Mouse (Mus musculus) lung, embryonic 14.5 days (tissue): ENCODE measurements around the gene Celf2. TPM values are rescaled to one million over a fixed set of nuclear protein-coding genes. Genes with fewer than 3 reads are reported as not detected.

Experiments used
- ATAC-seq: fragments of 200-750 bp; cut with Nextera tagmentation; 2 replicates; pipeline ENCODE4 v1.8.0; 2017; ENCODE audit warnings: mild to moderate bottlenecking, moderate TSS enrichment, moderate library complexity; ENCODE audit not compliant: insufficient read depth
- DNase-seq: peaks from one replicate; pipeline ENCODE4 v3.0.0-alpha.2; 2015
- H3K27ac ChIP-seq: fragments of 300-500 bp; sonication (generic); 2 replicates; pipeline ENCODE4 v1.5.1; 2014; ENCODE audit warnings: low read depth, mild to moderate bottlenecking, moderate library complexity
- H3K27me3 ChIP-seq: fragments of 300-500 bp; sonication (generic); 2 replicates; pipeline ENCODE4 v1.6.1; 2014; ENCODE audit warnings: low read length, control low read depth; ENCODE audit not compliant: insufficient read depth
- H3K36me3 ChIP-seq: fragments of 300-500 bp; sonication (generic); 2 replicates; pipeline ENCODE4 v1.6.1; 2014; ENCODE audit warnings: control low read depth; ENCODE audit not compliant: insufficient read depth
- H3K4me1 ChIP-seq: fragments of 300-500 bp; sonication (generic); 2 replicates; pipeline ENCODE4 v1.6.1; 2014; ENCODE audit warnings: antibody characterized with exemption, control low read depth; ENCODE audit not compliant: insufficient read depth
- H3K4me2 ChIP-seq: fragments of 300-500 bp; sonication (generic); 2 replicates; pipeline ENCODE4 v1.6.1; 2014; ENCODE audit warnings: mild to moderate bottlenecking
- H3K4me3 ChIP-seq: fragments of 300-500 bp; sonication (generic); 2 replicates; pipeline ENCODE4 v1.5.1; 2014; ENCODE audit warnings: low read depth, low read length
- H3K9ac ChIP-seq: fragments of 300-500 bp; sonication (generic); 2 replicates; pipeline ENCODE4 v1.6.1; 2014
- H3K9me3 ChIP-seq: fragments of 300-500 bp; sonication (generic); 2 replicates; pipeline ENCODE4 v1.6.1; 2016; ENCODE audit warnings: low read depth, low read length, control low read depth
- CTCF ChIP-seq: IDR thresholded peaks from 2 replicates; pipeline ENCODE4 v1.5.1; 2016; ENCODE audit warnings: antibody characterized with exemption, low read depth
- WGBS: fragments of 180-500 bp; shearing (Covaris S2); extraction: QIAGEN DNeasy Blood & Tissue Kit; methylation state at CpG from one replicate; pipeline ENCODE4 v1.1.7; 2014; 5-methylcytosine and 5-hydroxymethylcytosine counted together
- polyA plus RNA-seq: library from polyadenylated mRNA; unstranded; fragments of >200 nt; fragmentation: Nextera tagmentation; extraction: Ambion mirVana; gene quantifications from 2 replicates; pipeline ENCODE4 v1.2.1, GENCODE M21; 2014

The Celf2 gene
- polyA plus RNA-seq, 1 experiment from 2014 or later = 92.3 TPM

GRCm38 (mm10) chr2:6871281-6872130 lies 637.9 kb downstream of the Celf2 start:
- peak overlapping the region; percentile 72 for H3K4me3 ChIP-seq
- H3K27me3 ChIP-seq = no peaks in the 10 kb centered on the region; the same call in 1 of the 2 replicates
- no peaks in the 10 kb centered on the region for H3K36me3 ChIP-seq
- H3K27ac ChIP-seq = peak overlapping the region; percentile 81
- peak overlapping the region; percentile 75 for H3K9ac ChIP-seq
- ATAC-seq (peak; percentile 50), DNase-seq (peak; percentile 42)
- H3K4me1 ChIP-seq = no peaks in the 10 kb centered on the region
- 3% methylated on average over 40 of the region's 40 CpGs for WGBS
- no peak for TF ChIP-seq CTCF
- H3K4me2 ChIP-seq = peak overlapping the region; percentile 89
- no peaks in the 10 kb centered on the region for H3K9me3 ChIP-seq

- 53% methylated on average over 9 of the region's 9 CpGs for WGBS
- DNase-seq = peak; percentile 20
Measured at GRCm38 (mm10) chr2:6869956-6870710, 639.2 kb downstream of the Celf2 start.

DNA sequence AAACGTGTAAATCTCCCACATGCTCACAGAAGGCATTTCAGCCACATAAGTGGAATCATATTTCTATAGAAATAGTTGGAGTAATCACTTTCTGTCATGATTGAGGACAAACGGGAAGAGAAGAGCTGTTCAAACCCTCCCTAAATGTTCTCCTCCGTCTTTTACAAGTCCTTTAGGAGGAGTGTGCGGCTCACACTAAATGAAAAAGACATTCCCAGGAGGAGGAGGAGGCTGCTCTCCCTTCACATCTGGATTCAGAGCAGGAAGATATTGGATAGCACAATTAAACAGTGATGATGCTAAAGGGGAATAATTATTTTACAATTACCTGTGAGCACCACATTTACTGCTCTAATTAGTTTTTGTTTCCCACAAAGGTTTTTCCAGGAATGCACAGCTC lies 642.1 kb downstream of the Celf2 start:
- no peak overlapping the region for H3K9ac ChIP-seq
- no peaks in the 10 kb centered on the region for H3K4me1 ChIP-seq
- no peak overlapping the region for H3K4me3 ChIP-seq
- H3K4me2 ChIP-seq = no peak overlapping the region
- ATAC-seq = no peak
- no peak overlapping the region for H3K27ac ChIP-seq
- no peaks in the 10 kb centered on the region for H3K36me3 ChIP-seq
- DNase-seq = no peak
- H3K9me3 ChIP-seq = no peaks in the 10 kb centered on the region
- H3K27me3 ChIP-seq = no peaks in the 10 kb centered on the region
- WGBS = 35% methylated on average over 4 of the region's 4 CpGs
- no peak for TF ChIP-seq CTCF

More at GRCm38 (mm10) chr2:6869956-6870710, 639.2 kb downstream of the Celf2 start:
- Histone ChIP-seq H3K4me2 (no peak overlapping the region), H3K27me3 (no peaks in the 10 kb centered on the region; the same call in 1 of the 2 replicates), H3K4me3 (no peak overlapping the region), H3K27ac (no peak overlapping the region), H3K4me1 (no peaks in the 10 kb centered on the region), H3K36me3 (no peaks in the 10 kb centered on the region), H3K9me3 (no peaks in the 10 kb centered on the region), H3K9ac (no peak overlapping the region)
- TF ChIP-seq CTCF = no peak
- ATAC-seq = no peak

DNA sequence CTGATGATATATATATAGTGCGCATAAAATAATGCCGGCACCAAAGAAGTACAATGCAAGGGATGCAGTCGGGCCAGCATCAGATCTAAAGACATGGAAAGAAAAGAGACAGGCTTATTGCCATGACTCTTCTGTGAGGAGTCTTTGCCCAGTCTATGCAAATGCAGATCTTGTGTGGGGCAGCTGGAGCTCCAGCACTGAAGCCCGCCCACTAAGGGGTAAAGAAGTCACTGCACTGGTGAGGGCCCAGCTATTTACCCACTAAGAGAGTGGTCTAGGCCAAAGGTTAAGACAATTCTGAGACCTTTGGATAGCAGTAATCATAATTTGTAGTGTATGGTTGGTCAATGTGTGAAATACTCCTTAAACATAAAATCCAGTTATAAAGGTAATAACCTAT lies 643.6 kb downstream of the Celf2 start:
- H3K9ac ChIP-seq = no peak overlapping the region
- ATAC-seq (no peak), DNase-seq (no peak)
- no peak overlapping the region for H3K4me3 ChIP-seq
- no peaks in the 10 kb centered on the region for H3K27me3 ChIP-seq
- no peaks in the 10 kb centered on the region for H3K9me3 ChIP-seq
- 81% methylated on average over 4 of the region's 4 CpGs for WGBS
- H3K4me2 ChIP-seq = no peak overlapping the region
- H3K27ac ChIP-seq = no peak overlapping the region
- no peaks in the 10 kb centered on the region for H3K4me1 ChIP-seq
- H3K36me3 ChIP-seq = no peaks in the 10 kb centered on the region
- no peak for TF ChIP-seq CTCF

- Histone ChIP-seq H3K36me3 (no peaks in the 10 kb centered on the region), H3K4me3 (no peak overlapping the region), H3K9ac (no peak overlapping the region), H3K27me3 (no peaks in the 10 kb centered on the region), H3K4me2 (no peak overlapping the region), H3K27ac (no peak overlapping the region), H3K4me1 (no peaks in the 10 kb centered on the region), H3K9me3 (no peaks in the 10 kb centered on the region)
- 73% methylated on average over 2 of the region's 2 CpGs for WGBS
- ATAC-seq (no peak), DNase-seq (no peak)
- TF ChIP-seq CTCF = no peak
Measured at GRCm38 (mm10) chr2:6850102-6850644, 659.2 kb downstream of the Celf2 start.

DNA sequence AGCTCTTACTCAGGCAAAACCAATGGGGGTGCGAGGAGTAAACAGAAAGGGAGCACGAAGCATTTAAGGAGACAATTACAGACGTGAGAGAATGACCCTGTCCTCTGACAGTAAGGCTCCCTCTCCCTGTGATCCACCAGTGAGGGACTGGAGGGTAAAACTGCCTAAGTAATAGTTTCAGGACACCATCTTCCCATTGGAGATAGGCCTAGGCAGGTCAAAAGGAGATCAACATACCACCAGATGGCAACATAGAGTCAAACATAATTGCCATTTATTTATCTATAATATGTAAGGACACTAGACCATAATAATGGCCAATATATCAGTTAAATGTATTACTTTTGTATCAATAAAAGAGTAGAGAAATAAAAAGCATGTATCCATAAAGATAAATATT lies 660.0 kb downstream of the Celf2 start:
- H3K9me3 ChIP-seq = no peaks in the 10 kb centered on the region
- no peak overlapping the region for H3K9ac ChIP-seq
- ATAC-seq (peak; percentile 52; the same call in 1 of the 2 replicates), DNase-seq (peak; percentile 68)
- 36% methylated on average over 3 of the region's 3 CpGs for WGBS
- no peaks in the 10 kb centered on the region for H3K4me1 ChIP-seq
- no peak overlapping the region for H3K4me2 ChIP-seq
- H3K27me3 ChIP-seq = no peaks in the 10 kb centered on the region
- no peak overlapping the region for H3K4me3 ChIP-seq
- H3K27ac ChIP-seq = no peak overlapping the region
- TF ChIP-seq CTCF = peak; percentile 64
- no peaks in the 10 kb centered on the region for H3K36me3 ChIP-seq

DNA sequence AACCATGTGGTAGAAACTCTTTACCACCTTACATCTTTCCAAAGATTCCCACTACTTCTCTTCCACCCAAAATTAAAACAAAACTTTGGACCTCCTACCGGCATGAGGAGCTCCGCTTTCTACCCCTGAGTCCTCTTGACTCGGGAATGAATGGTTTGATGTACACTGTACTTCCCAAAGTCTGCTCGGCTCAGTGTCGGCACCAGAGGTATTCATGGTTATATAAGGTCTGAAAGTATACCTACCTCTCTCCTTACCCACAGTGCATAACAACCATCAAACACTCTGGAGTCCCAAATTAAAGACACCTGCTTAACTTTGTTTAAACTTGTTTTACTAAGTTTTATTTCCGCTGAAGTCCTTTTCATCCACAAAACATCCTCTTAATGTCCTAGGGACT lies 679.3 kb downstream of the Celf2 start:
- Histone ChIP-seq H3K4me1 (no peaks in the 10 kb centered on the region), H3K27ac (no peak overlapping the region), H3K27me3 (no peaks in the 10 kb centered on the region), H3K9ac (no peak overlapping the region), H3K9me3 (no peaks in the 10 kb centered on the region), H3K4me3 (no peak overlapping the region), H3K36me3 (no peaks in the 10 kb centered on the region), H3K4me2 (no peak overlapping the region)
- 85% methylated on average over 6 of the region's 6 CpGs for WGBS
- no peak for DNase-seq
- no peak for TF ChIP-seq CTCF
- no peak for ATAC-seq
